Mouse (Mus musculus): ENCODE data around the gene Zfx. TPM values are rescaled to one million over a fixed set of nuclear protein-coding genes. Genes with fewer than 3 reads are reported as not detected.

Gene Zfx
- polyA plus RNA-seq, 1 experiment from 2014 or later, result 22.2 TPM

GRCm38 (mm10) chrX:94132239-94132638 lies 8.7 kb upstream of the Zfx start:
- 68% methylated on average over 3 of the region's 3 CpGs for WGBS

GRCm38 (mm10) chrX:94129712-94130111 lies 6.2 kb upstream of the Zfx start:
- H3K9ac ChIP-seq (ENCODE audit: low read depth, low read length), result no peak overlapping the region
- no peaks in the 10 kb centered on the region for H3K4me1 ChIP-seq (ENCODE audit: control insufficient read depth, insufficient read depth, low read length)
- H3K36me3 ChIP-seq (ENCODE audit: control insufficient read depth, insufficient read depth, low read length), result no peaks in the 10 kb centered on the region
- no peak overlapping the region for H3K4me2 ChIP-seq (ENCODE audit: low read depth, low read length)
- ATAC-seq, result no peak
- H3K27ac ChIP-seq (ENCODE audit: low read length), result no peak overlapping the region
- H3K4me3 ChIP-seq (ENCODE audit: low read length), result no peak overlapping the region
- 80% methylated on average over 4 of the region's 4 CpGs for WGBS
- peaks cover 12% of the 10 kb centered on the region; the same call in 1 of the 2 replicates for H3K27me3 ChIP-seq (replicated peaks; ENCODE audit: control insufficient read depth, insufficient read depth, low read length)
- H3K9me3 ChIP-seq (ENCODE audit: control insufficient read depth, low read length), result peaks cover 3% of the 10 kb centered on the region; the same call in 1 of the 2 replicates

More at GRCm38 (mm10) chrX:94132239-94132638, 8.7 kb upstream of the Zfx start:
- no peak overlapping the region for H3K4me2 ChIP-seq (ENCODE audit: low read depth, low read length)
- no peak overlapping the region for H3K4me3 ChIP-seq (ENCODE audit: low read length)
- H3K9ac ChIP-seq (ENCODE audit: low read depth, low read length), result no peak overlapping the region
- peaks cover 3% of the 10 kb centered on the region; the same call in 1 of the 2 replicates for H3K9me3 ChIP-seq (ENCODE audit: control insufficient read depth, low read length)
- no peaks in the 10 kb centered on the region for H3K4me1 ChIP-seq (ENCODE audit: control insufficient read depth, insufficient read depth, low read length)
- no peaks in the 10 kb centered on the region for H3K36me3 ChIP-seq (ENCODE audit: control insufficient read depth, insufficient read depth, low read length)
- peaks cover 12% of the 10 kb centered on the region; the same call in 1 of the 2 replicates for H3K27me3 ChIP-seq (replicated peaks; ENCODE audit: control insufficient read depth, insufficient read depth, low read length)
- no peak for ATAC-seq
- H3K27ac ChIP-seq (ENCODE audit: low read length), result no peak overlapping the region

GRCm38 (mm10) chrX:94125950-94126349 lies 2.4 kb upstream of the Zfx start:
- Histone ChIP-seq H3K4me1 (ENCODE audit: control insufficient read depth, insufficient read depth, low read length) (no peaks in the 10 kb centered on the region), H3K4me2 (ENCODE audit: low read depth, low read length) (no peak overlapping the region), H3K9me3 (ENCODE audit: control insufficient read depth, low read length) (peaks cover 3% of the 10 kb centered on the region; the same call in 1 of the 2 replicates), H3K27ac (ENCODE audit: low read length) (no peak overlapping the region), H3K9ac (ENCODE audit: low read depth, low read length) (no peak overlapping the region), H3K36me3 (ENCODE audit: control insufficient read depth, insufficient read depth, low read length) (no peaks in the 10 kb centered on the region), H3K4me3 (ENCODE audit: low read length) (no peak overlapping the region), H3K27me3 (replicated peaks; ENCODE audit: control insufficient read depth, insufficient read depth, low read length) (no peaks in the 10 kb centered on the region)
- WGBS, result 83% methylated on average over 2 of the region's 2 CpGs
- ATAC-seq, result no peak

- no peaks in the 10 kb centered on the region for H3K9me3 ChIP-seq (ENCODE audit: control insufficient read depth, low read length)
- no peaks in the 10 kb centered on the region for H3K27me3 ChIP-seq (replicated peaks; ENCODE audit: control insufficient read depth, insufficient read depth, low read length)
- no peaks in the 10 kb centered on the region for H3K4me1 ChIP-seq (ENCODE audit: control insufficient read depth, insufficient read depth, low read length)
- no peak for ATAC-seq
- no peak overlapping the region for H3K4me2 ChIP-seq (ENCODE audit: low read depth, low read length)
- no peaks in the 10 kb centered on the region for H3K36me3 ChIP-seq (ENCODE audit: control insufficient read depth, insufficient read depth, low read length)
- peak overlapping the region; percentile 94 for H3K9ac ChIP-seq (ENCODE audit: low read depth, low read length)
- H3K4me3 ChIP-seq (ENCODE audit: low read length), result peak overlapping the region; percentile 64
- peak overlapping the region; percentile 99 for H3K27ac ChIP-seq (ENCODE audit: low read length)
- 19% methylated on average over 25 of the region's 53 CpGs for WGBS
Observed at GRCm38 (mm10) chrX:94122709-94123058, 818 bp downstream of the Zfx start.

- H3K4me1 ChIP-seq (ENCODE audit: control insufficient read depth, insufficient read depth, low read length), result no peaks in the 10 kb centered on the region
- no peaks in the 10 kb centered on the region for H3K36me3 ChIP-seq (ENCODE audit: control insufficient read depth, insufficient read depth, low read length)
- no peaks in the 10 kb centered on the region for H3K9me3 ChIP-seq (ENCODE audit: control insufficient read depth, low read length)
- H3K27me3 ChIP-seq (replicated peaks; ENCODE audit: control insufficient read depth, insufficient read depth, low read length), result no peaks in the 10 kb centered on the region
- peak overlapping the region; percentile 94 for H3K9ac ChIP-seq (ENCODE audit: low read depth, low read length)
- peak overlapping the region; percentile 65 for H3K4me2 ChIP-seq (ENCODE audit: low read depth, low read length)
- peak overlapping the region; percentile 99 for H3K27ac ChIP-seq (ENCODE audit: low read length)
- H3K4me3 ChIP-seq (ENCODE audit: low read length), result peak overlapping the region; percentile 64
- peak; percentile 89 for ATAC-seq
- 19% methylated on average over 61 of the region's 65 CpGs for WGBS
Observed at GRCm38 (mm10) chrX:94121866-94122708, 1.4 kb downstream of the Zfx start.

GRCm38 (mm10) chrX:94121161-94121856 lies 2.2 kb downstream of the Zfx start:
- H3K4me2 ChIP-seq (ENCODE audit: low read depth, low read length), result peak overlapping the region; percentile 65
- no peaks in the 10 kb centered on the region for H3K4me1 ChIP-seq (ENCODE audit: control insufficient read depth, insufficient read depth, low read length)
- H3K9ac ChIP-seq (ENCODE audit: low read depth, low read length), result peak overlapping the region; percentile 94
- no peaks in the 10 kb centered on the region for H3K9me3 ChIP-seq (ENCODE audit: control insufficient read depth, low read length)
- H3K4me3 ChIP-seq (ENCODE audit: low read length), result peak overlapping the region; percentile 64
- H3K36me3 ChIP-seq (ENCODE audit: control insufficient read depth, insufficient read depth, low read length), result no peaks in the 10 kb centered on the region
- ATAC-seq, result no peak
- WGBS, result 22% methylated on average over 24 of the region's 24 CpGs
- H3K27me3 ChIP-seq (replicated peaks; ENCODE audit: control insufficient read depth, insufficient read depth, low read length), result no peaks in the 10 kb centered on the region
- peak overlapping the region; percentile 99 for H3K27ac ChIP-seq (ENCODE audit: low read length)

GRCm38 (mm10) chrX:94118350-94118749 lies 5.2 kb downstream of the Zfx start:
- Histone ChIP-seq H3K4me2 (ENCODE audit: low read depth, low read length) (no peak overlapping the region), H3K27me3 (replicated peaks; ENCODE audit: control insufficient read depth, insufficient read depth, low read length) (no peaks in the 10 kb centered on the region), H3K36me3 (ENCODE audit: control insufficient read depth, insufficient read depth, low read length) (no peaks in the 10 kb centered on the region), H3K4me1 (ENCODE audit: control insufficient read depth, insufficient read depth, low read length) (no peaks in the 10 kb centered on the region), H3K4me3 (ENCODE audit: low read length) (no peak overlapping the region), H3K9ac (ENCODE audit: low read depth, low read length) (no peak overlapping the region), H3K27ac (ENCODE audit: low read length) (no peak overlapping the region), H3K9me3 (ENCODE audit: control insufficient read depth, low read length) (no peaks in the 10 kb centered on the region)
- no peak for ATAC-seq

- Histone ChIP-seq H3K4me2 (ENCODE audit: low read depth, low read length) (no peak overlapping the region), H3K4me3 (ENCODE audit: low read length) (no peak overlapping the region), H3K27ac (ENCODE audit: low read length) (no peak overlapping the region), H3K36me3 (ENCODE audit: control insufficient read depth, insufficient read depth, low read length) (no peaks in the 10 kb centered on the region), H3K9me3 (ENCODE audit: control insufficient read depth, low read length) (no peaks in the 10 kb centered on the region), H3K4me1 (ENCODE audit: control insufficient read depth, insufficient read depth, low read length) (no peaks in the 10 kb centered on the region), H3K9ac (ENCODE audit: low read depth, low read length) (no peak overlapping the region), H3K27me3 (replicated peaks; ENCODE audit: control insufficient read depth, insufficient read depth, low read length) (no peaks in the 10 kb centered on the region)
- ATAC-seq, result no peak
- WGBS, result 76% methylated on average over 6 of the region's 6 CpGs
Observed at GRCm38 (mm10) chrX:94115882-94116281, 7.6 kb downstream of the Zfx start.

- H3K4me1 ChIP-seq (ENCODE audit: control insufficient read depth, insufficient read depth, low read length), result no peaks in the 10 kb centered on the region
- no peaks in the 10 kb centered on the region; the same call in 1 of the 2 replicates for H3K27me3 ChIP-seq (replicated peaks; ENCODE audit: control insufficient read depth, insufficient read depth, low read length)
- no peak overlapping the region for H3K9ac ChIP-seq (ENCODE audit: low read depth, low read length)
- WGBS, result 65% methylated on average over 2 of the region's 2 CpGs
- H3K4me3 ChIP-seq (ENCODE audit: low read length), result no peak overlapping the region
- H3K36me3 ChIP-seq (ENCODE audit: control insufficient read depth, insufficient read depth, low read length), result no peaks in the 10 kb centered on the region
- no peak overlapping the region for H3K4me2 ChIP-seq (ENCODE audit: low read depth, low read length)
- no peak overlapping the region for H3K27ac ChIP-seq (ENCODE audit: low read length)
- H3K9me3 ChIP-seq (ENCODE audit: control insufficient read depth, low read length), result no peaks in the 10 kb centered on the region
- 0 out of 2 replicates have a peak, but pooled peaks have one; percentile 42 for ATAC-seq
Observed at GRCm38 (mm10) chrX:94105964-94106363, 17.5 kb downstream of the Zfx start.

Data from intestine, embryonic 16.5 days (tissue).